In the genomic region with DNA sequence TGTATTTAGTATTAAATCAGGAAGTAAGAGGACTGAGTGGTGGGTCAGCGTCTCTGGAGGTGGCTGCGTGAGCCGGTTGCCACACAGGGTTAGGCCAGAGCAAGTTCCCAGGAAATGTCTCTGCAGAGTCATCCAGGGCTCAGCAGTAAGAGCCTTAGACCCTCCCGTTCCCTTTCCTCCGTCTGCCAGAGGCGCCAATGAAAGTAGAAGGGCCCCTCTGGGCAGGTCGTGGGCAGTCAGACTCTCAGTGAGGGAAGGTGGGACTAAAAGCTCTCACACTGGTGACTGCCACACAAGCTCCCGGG, we compare ENCODE assay signal across 14 mouse cellular contexts. TPM values are rescaled to one million over a fixed set of nuclear protein-coding genes. Genes with fewer than 3 reads are reported as not detected.
DNase-seq lines count a peak whose midpoint lies in the region; ATAC-seq and TF ChIP-seq lines count a peak whose summit lies in the region.
"Had no signal": no experiment of that assay in that cellular context is flagged by ENCODE, and none has a peak within 500 bp of the region (broad histone marks: within the 10 kb centered on the region; RNA-seq: fewer than 3 reads in every experiment).

No protein-coding gene starts in this region.

- ATAC-seq in intestine, embryonic 16.5 days = peak; percentile 26; the same call in 1 of the 2 replicates
- no peak for ATAC-seq in intestine, embryonic 15.5 days
- ATAC-seq in heart, postnatal 0 days (ENCODE audit: insufficient read depth, low read depth) = peak; percentile 45
- ATAC-seq in megakaryocyte, adult 5-6 weeks (ENCODE audit: poor library complexity, severe bottlenecking) = peak; percentile 88
- ATAC-seq: midbrain, embryonic 13.5 days had no signal

- 55% methylated on average over 8 of the region's 8 CpGs for WGBS in intestine, embryonic 16.5 days
- 50% methylated on average over 8 of the region's 8 CpGs for WGBS in intestine, embryonic 15.5 days
- 3% methylated on average over 8 of the region's 8 CpGs for WGBS in bone marrow, adult 2 months
- WGBS in heart, postnatal 0 days = 13% methylated on average over 8 of the region's 8 CpGs

- no peak for TF ChIP-seq POLR2A in bone marrow, adult 2 months (IDR thresholded peaks at IDR 0.05; ENCODE audit: borderline replicate concordance, control insufficient read depth, low read depth, low read length)

- H3K4me3 ChIP-seq in intestine, embryonic 16.5 days (ENCODE audit: low read length) = no peak overlapping the region
- no peak overlapping the region for H3K4me3 ChIP-seq in intestine, embryonic 15.5 days (replicated peaks)
- no peak overlapping the region for H3K4me3 ChIP-seq in bone marrow, adult 2 months (replicated peaks; ENCODE audit: control insufficient read depth, low read depth, low read length)
- H3K4me3 ChIP-seq in heart, postnatal 0 days (ENCODE audit: low read depth, low read length) = no peak overlapping the region
- H3K4me3 ChIP-seq: embryonic facial prominence, embryonic 13.5 days; limb, embryonic 12.5 days; midbrain, embryonic 13.5 days had no signal

- no peaks in the 10 kb centered on the region for H3K9me3 ChIP-seq in intestine, embryonic 16.5 days (ENCODE audit: control insufficient read depth, low read length)
- H3K9me3 ChIP-seq in intestine, embryonic 15.5 days = no peaks in the 10 kb centered on the region
- H3K9me3 ChIP-seq in heart, postnatal 0 days (replicated peaks; ENCODE audit: control insufficient read depth, low read length) = no peaks in the 10 kb centered on the region
- H3K9me3 ChIP-seq: embryonic facial prominence, embryonic 13.5 days; limb, embryonic 12.5 days; midbrain, embryonic 13.5 days had no signal

- peaks cover 14% of the 10 kb centered on the region for H3K4me1 ChIP-seq in intestine, embryonic 16.5 days (ENCODE audit: control insufficient read depth, insufficient read depth, low read length)
- H3K4me1 ChIP-seq in intestine, embryonic 15.5 days (replicated peaks) = peaks cover 13% of the 10 kb centered on the region
- H3K4me1 ChIP-seq in bone marrow, adult 2 months (ENCODE audit: control insufficient read depth, insufficient read depth, low read length) = peaks cover 5% of the 10 kb centered on the region; the same call in 1 of the 2 replicates
- peaks cover 13% of the 10 kb centered on the region for H3K4me1 ChIP-seq in heart, postnatal 0 days (ENCODE audit: control insufficient read depth, insufficient read depth)
- H3K4me1 ChIP-seq: midbrain, embryonic 13.5 days had no signal

- no peak overlapping the region for H3K27ac ChIP-seq in intestine, embryonic 16.5 days (ENCODE audit: low read length)
- no peak overlapping the region for H3K27ac ChIP-seq in intestine, embryonic 15.5 days
- H3K27ac ChIP-seq in bone marrow, adult 2 months (ENCODE audit: control insufficient read depth, insufficient read depth, low read depth, low read length, poor library complexity) = peak overlapping the region; percentile 23; the same call in 1 of the 2 replicates
- H3K27ac ChIP-seq in heart, postnatal 0 days (ENCODE audit: low read depth) = peak overlapping the region; percentile 56
- H3K27ac ChIP-seq: embryonic facial prominence, embryonic 13.5 days; limb, embryonic 12.5 days; midbrain, embryonic 13.5 days had no signal

- TF ChIP-seq EP300 in heart, postnatal 0 days (IDR thresholded peaks at IDR 0.05; ENCODE audit: low read depth) = no peak

- H3K27me3 ChIP-seq in intestine, embryonic 16.5 days (replicated peaks; ENCODE audit: control insufficient read depth, insufficient read depth, low read length) = no peaks in the 10 kb centered on the region
- H3K27me3 ChIP-seq in intestine, embryonic 15.5 days (replicated peaks) = no peaks in the 10 kb centered on the region
- no peaks in the 10 kb centered on the region for H3K27me3 ChIP-seq in heart, postnatal 0 days (ENCODE audit: control insufficient read depth, insufficient read depth, low read length)
- H3K27me3 ChIP-seq: embryonic facial prominence, embryonic 13.5 days; limb, embryonic 12.5 days; midbrain, embryonic 13.5 days had no signal

- no peak for DNase-seq in heart, postnatal 0 days (ENCODE audit: low spot score)
- no peak for DNase-seq in embryo, embryonic 10 days (ENCODE audit: low spot score)
- DNase-seq in cerebellum, postnatal 36 days = no peak
- DNase-seq: adrenal gland, postnatal 14 days; cerebellum, adult 18-20 months; kidney, adult 11 months; thymus, postnatal 14 days had no signal

- H3K9ac ChIP-seq in intestine, embryonic 16.5 days (ENCODE audit: low read depth, low read length) = no peak overlapping the region
- H3K9ac ChIP-seq in intestine, embryonic 15.5 days = no peak overlapping the region
- H3K9ac ChIP-seq in heart, postnatal 0 days (replicated peaks; ENCODE audit: low read depth, low read length) = no peak overlapping the region
- H3K9ac ChIP-seq: embryonic facial prominence, embryonic 13.5 days; limb, embryonic 12.5 days; midbrain, embryonic 13.5 days had no signal

- H3K4me2 ChIP-seq in intestine, embryonic 16.5 days (ENCODE audit: low read depth, low read length) = no peak overlapping the region
- no peak overlapping the region for H3K4me2 ChIP-seq in intestine, embryonic 15.5 days (replicated peaks)
- no peak overlapping the region for H3K4me2 ChIP-seq in heart, postnatal 0 days (ENCODE audit: low read depth, low read length)
- H3K4me2 ChIP-seq: embryonic facial prominence, embryonic 13.5 days; limb, embryonic 12.5 days; midbrain, embryonic 13.5 days had no signal

- H3K36me3 ChIP-seq in intestine, embryonic 16.5 days (ENCODE audit: control insufficient read depth, insufficient read depth, low read length) = no peaks in the 10 kb centered on the region
- no peaks in the 10 kb centered on the region for H3K36me3 ChIP-seq in intestine, embryonic 15.5 days
- no peaks in the 10 kb centered on the region for H3K36me3 ChIP-seq in heart, postnatal 0 days (replicated peaks; ENCODE audit: control insufficient read depth, insufficient read depth, low read length)
- H3K36me3 ChIP-seq: embryonic facial prominence, embryonic 13.5 days; limb, embryonic 12.5 days; midbrain, embryonic 13.5 days had no signal

- no peak for TF ChIP-seq CTCF in bone marrow, adult 2 months (IDR thresholded peaks at IDR 0.05; ENCODE audit: control insufficient read depth, insufficient read depth, low read length)
- TF ChIP-seq CTCF in heart, postnatal 0 days (IDR thresholded peaks at IDR 0.05; ENCODE audit: low read depth) = no peak

RNA-seq across cellular contexts. Expression of a gene that starts 48.4 kb away (rescaled TPM):
- polyA plus RNA-seq in intestine, embryonic 16.5 days (2015; fragmentation: Nextera tagmentation; extraction: Ambion mirVana) = 83.3 and 88.7 TPM in 2 replicates
- 91.3 and 94.3 TPM in 2 replicates for polyA plus RNA-seq in intestine, embryonic 15.5 days (2015; fragmentation: Nextera tagmentation; extraction: Ambion mirVana)
- 59.5 and 79.3 TPM in 2 replicates for polyA plus RNA-seq in bone marrow, adult 2 months (2011; ENCODE audit: insufficient read depth, insufficient read length, low replicate concordance, missing spikeins)
- 209 and 250 TPM in 2 replicates for total RNA-seq in heart, postnatal 0 days (2014; rRNA removed; ENCODE audit: low replicate concordance)
- polyA plus RNA-seq in heart, postnatal 0 days (2015; fragmentation: Nextera tagmentation; extraction: Ambion mirVana) = 166 and 171 TPM in 2 replicates
- total RNA-seq in megakaryocyte, adult 5-6 weeks (2015) = 14.9 and 15.1 TPM in 2 replicates
- total RNA-seq in megakaryocyte, adult 5-6 weeks (2017) = 4.6 and 6.3 TPM in 2 replicates

RNA-seq across cellular contexts. Expression of a gene that starts 51.8 kb away (rescaled TPM):
- polyA plus RNA-seq in intestine, embryonic 16.5 days (2015; fragmentation: Nextera tagmentation; extraction: Ambion mirVana) = 4.1 and 5.6 TPM in 2 replicates
- polyA plus RNA-seq in intestine, embryonic 15.5 days (2015; fragmentation: Nextera tagmentation; extraction: Ambion mirVana) = 4.1 and 4.9 TPM in 2 replicates
- polyA plus RNA-seq in bone marrow, adult 2 months (2011; ENCODE audit: insufficient read depth, insufficient read length, low replicate concordance, missing spikeins) = 8.4 TPM in 1 of 2 replicates, not detected in the other
- total RNA-seq in heart, postnatal 0 days (2014; rRNA removed; ENCODE audit: low replicate concordance) = 44.1 and 54.0 TPM in 2 replicates
- 5.5 and 13.9 TPM in 2 replicates for polyA plus RNA-seq in heart, postnatal 0 days (2015; fragmentation: Nextera tagmentation; extraction: Ambion mirVana)
- 15.5 and 38.2 TPM in 2 replicates for total RNA-seq in megakaryocyte, adult 5-6 weeks (2015)
- total RNA-seq in megakaryocyte, adult 5-6 weeks (2017) = 19.3 and 57.2 TPM in 2 replicates

RNA-seq across cellular contexts. Expression of a gene that starts 56.1 kb away (rescaled TPM):
- polyA plus RNA-seq in intestine, embryonic 16.5 days (2015; fragmentation: Nextera tagmentation; extraction: Ambion mirVana) = 18.2 and 19.3 TPM in 2 replicates
- polyA plus RNA-seq in intestine, embryonic 15.5 days (2015; fragmentation: Nextera tagmentation; extraction: Ambion mirVana) = 16.4 and 16.9 TPM in 2 replicates
- 4.9 and 8.3 TPM in 2 replicates for polyA plus RNA-seq in bone marrow, adult 2 months (2011; ENCODE audit: insufficient read depth, insufficient read length, low replicate concordance, missing spikeins)
- 5.3 and 11.4 TPM in 2 replicates for total RNA-seq in heart, postnatal 0 days (2014; rRNA removed; ENCODE audit: low replicate concordance)
- polyA plus RNA-seq in heart, postnatal 0 days (2015; fragmentation: Nextera tagmentation; extraction: Ambion mirVana) = 10.4 and 10.9 TPM in 2 replicates
- total RNA-seq in megakaryocyte, adult 5-6 weeks (2015) = 9.4 and 14.9 TPM in 2 replicates
- 9.0 and 10.3 TPM in 2 replicates for total RNA-seq in megakaryocyte, adult 5-6 weeks (2017)

Comparison
In these comparisons a context has a peak if more than half of its experiments do, and no peak if none do; other contexts are left out.
1. H3K27ac ChIP-seq: peak in bone marrow, adult 2 months (single experiment) and heart, postnatal 0 days (single experiment); none in intestine, embryonic 16.5 days (single experiment) and intestine, embryonic 15.5 days (single experiment).